Mouse (Mus musculus) brain, embryonic 14.5 days (tissue): ENCODE results near the gene Tle6.

Experiments
- CTCF ChIP-seq: fragments of 200-500 bp; IDR thresholded peaks from 2 replicates; pipeline ENCODE4 v1.5.1; 2012; ENCODE audit warnings: inconsistent platforms, mild to moderate bottlenecking, moderate library complexity, borderline replicate concordance; ENCODE audit not compliant: insufficient read depth, insufficient read length; ENCODE audit errors: extremely low read depth
- POLR2A ChIP-seq: fragments of 200-500 bp; IDR thresholded peaks from 2 replicates; pipeline ENCODE4 v1.6.1; 2012; ENCODE audit warnings: mild to moderate bottlenecking, inconsistent platforms, borderline replicate concordance; ENCODE audit not compliant: poor library complexity, insufficient read depth, insufficient read length, severe bottlenecking; ENCODE audit errors: extremely low read depth

- TF ChIP-seq CTCF (no peak), POLR2A (no peak)
Measured at GRCm38 (mm10) chr10:81605666-81605973, 4.7 kb upstream of the Tle6 start.
